Mouse (Mus musculus) left cerebral cortex, adult 8-10 months (tissue): ENCODE data around the gene Nfs1. TPM values are rescaled to one million over a fixed set of nuclear protein-coding genes. Genes with fewer than 3 reads are reported as not detected.
"Not testable (repeated sequence)": the region's sequence is repeated elsewhere in the genome, so short reads cannot be mapped to it uniquely, and the experiment has no call there.

ENCODE experiments used
- DNase-seq, 2 experiments: peaks; one replicate each; pipeline ENCODE4 v3.0.0; 2022; ENCODE audit warnings: low spot score in 2 of 2
- total RNA-seq, 4 experiments: library from RNA; stranded (reverse); gene quantifications; 2 replicates each; pipeline ENCODE4 v1.2.4; 2022

The Nfs1 gene
- total RNA-seq: 10 to 100 TPM; 40.8 to 43.5 (median 42.8) TPM

- DNase-seq: peak; percentile 88 to 89
Observed at GRCm38 (mm10) chr2:156143953-156144724, at the start of gene Nfs1, which contains the start of gene Romo1. Gene Nfs1 (minus strand): TSS chr2:156144186. Gene Romo1 (plus strand): TSS chr2:156144039.

GRCm38 (mm10) chr2:156193066-156193862, 49.3 kb upstream of the Nfs1 start:
- DNase-seq: no peak

GRCm38 (mm10) chr2:156192068-156192467, 48.1 kb upstream of the Nfs1 start:
- no peak for DNase-seq

GRCm38 (mm10) chr2:156191540-156191939, 47.6 kb upstream of the Nfs1 start:
- no peak for DNase-seq

- DNase-seq: no peak
Observed at GRCm38 (mm10) chr2:156190004-156190896, 46.3 kb upstream of the Nfs1 start.

- DNase-seq: not testable (repeated sequence)
Observed at GRCm38 (mm10) chr2:156189241-156189640, 45.3 kb upstream of the Nfs1 start.

GRCm38 (mm10) chr2:156181592-156181991, 37.6 kb upstream of the Nfs1 start:
- DNase-seq: no peak

GRCm38 (mm10) chr2:156180824-156181590, 37.0 kb upstream of the Nfs1 start:
- no peak for DNase-seq

GRCm38 (mm10) chr2:156180094-156180821, 36.3 kb upstream of the Nfs1 start, which contains the start of gene Rbm39:
Gene Rbm39 (minus strand): TSS chr2:156180238.
- DNase-seq: peak; percentile 100

- no peak for DNase-seq
Observed at GRCm38 (mm10) chr2:156179796-156180093, 35.8 kb upstream of the Nfs1 start.

GRCm38 (mm10) chr2:156179046-156179795, 35.2 kb upstream of the Nfs1 start:
- DNase-seq: peak; percentile 60 to 63

- no peak for DNase-seq
Observed at GRCm38 (mm10) chr2:156177651-156178050, 33.7 kb upstream of the Nfs1 start.

GRCm38 (mm10) chr2:156177079-156177478, 33.1 kb upstream of the Nfs1 start:
- no peak for DNase-seq

GRCm38 (mm10) chr2:156166557-156166956, 22.6 kb upstream of the Nfs1 start:
- DNase-seq: no peak

- DNase-seq: no peak
Observed at GRCm38 (mm10) chr2:156165478-156165877, 21.5 kb upstream of the Nfs1 start.

- no peak for DNase-seq
Observed at GRCm38 (mm10) chr2:156151538-156151937, 7.6 kb upstream of the Nfs1 start.

GRCm38 (mm10) chr2:156147316-156147915, 3.4 kb upstream of the Nfs1 start:
- DNase-seq: no peak

GRCm38 (mm10) chr2:156146272-156146989, 2.4 kb upstream of the Nfs1 start:
- no peak for DNase-seq
